Mouse (Mus musculus) left cerebral cortex, adult 18-20 months (tissue): ENCODE data around the gene Dpm3. TPM values are rescaled to one million over a fixed set of nuclear protein-coding genes. Genes with fewer than 3 reads are reported as not detected.

Experiments
- DNase-seq, 2 experiments: peaks; one replicate each; pipeline ENCODE4 v3.0.0; 2021 to 2022; ENCODE audit warnings: low spot score in 2 of 2, mixed read lengths in 1 of 2
- total RNA-seq, 2 experiments: library from RNA; stranded (reverse); gene quantifications; 2 replicates each; pipeline ENCODE4 v1.2.3; 2021

Dpm3 gene
- total RNA-seq, 2 experiments from 2014 or later, result 56.5 to 56.6 TPM

DNA sequence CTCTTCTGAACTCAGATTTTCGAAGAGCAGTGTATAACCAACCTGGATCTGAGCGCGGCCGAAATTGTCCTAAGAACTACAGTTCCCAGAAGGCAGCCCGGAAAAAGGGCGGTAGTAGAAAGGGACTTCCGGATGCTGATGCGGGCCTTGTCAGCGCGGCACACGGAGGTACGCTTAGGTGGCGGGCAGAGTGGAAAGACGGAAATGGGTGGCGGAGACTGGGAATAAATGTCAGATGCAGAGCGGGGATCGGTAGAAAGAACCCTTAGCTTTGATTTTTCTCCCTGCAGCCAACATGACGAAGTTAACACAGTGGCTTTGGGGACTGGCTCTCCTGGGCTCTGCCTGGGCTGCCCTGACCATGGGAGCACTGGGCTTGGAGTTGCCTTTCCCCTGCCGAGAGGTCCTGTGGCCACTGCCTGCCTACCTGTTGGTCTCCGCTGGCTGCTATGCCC, 7.3 kb downstream of the Dpm3 start:
- DNase-seq, result peak; percentile 71 to 84

DNA sequence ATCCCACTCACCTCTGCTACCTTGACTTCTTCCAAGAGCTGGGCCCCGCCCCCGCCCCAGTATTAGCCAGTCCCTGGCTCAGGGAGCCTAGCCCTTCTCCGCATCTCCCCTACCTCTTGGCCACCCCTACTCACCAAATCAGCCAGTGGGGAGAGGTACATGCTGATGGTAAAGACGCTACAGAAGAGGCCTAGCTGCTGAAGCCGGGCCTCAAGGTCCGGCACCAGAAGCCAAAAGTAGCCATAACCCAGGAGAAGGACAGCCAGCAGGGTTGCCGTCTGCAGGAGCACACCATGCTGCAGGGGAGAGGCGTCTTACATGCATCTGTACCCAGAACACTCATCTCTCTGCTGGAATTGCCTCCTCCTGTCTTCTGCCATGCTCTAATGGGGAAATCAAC, 9.8 kb downstream of the Dpm3 start:
- no peak for DNase-seq

DNA sequence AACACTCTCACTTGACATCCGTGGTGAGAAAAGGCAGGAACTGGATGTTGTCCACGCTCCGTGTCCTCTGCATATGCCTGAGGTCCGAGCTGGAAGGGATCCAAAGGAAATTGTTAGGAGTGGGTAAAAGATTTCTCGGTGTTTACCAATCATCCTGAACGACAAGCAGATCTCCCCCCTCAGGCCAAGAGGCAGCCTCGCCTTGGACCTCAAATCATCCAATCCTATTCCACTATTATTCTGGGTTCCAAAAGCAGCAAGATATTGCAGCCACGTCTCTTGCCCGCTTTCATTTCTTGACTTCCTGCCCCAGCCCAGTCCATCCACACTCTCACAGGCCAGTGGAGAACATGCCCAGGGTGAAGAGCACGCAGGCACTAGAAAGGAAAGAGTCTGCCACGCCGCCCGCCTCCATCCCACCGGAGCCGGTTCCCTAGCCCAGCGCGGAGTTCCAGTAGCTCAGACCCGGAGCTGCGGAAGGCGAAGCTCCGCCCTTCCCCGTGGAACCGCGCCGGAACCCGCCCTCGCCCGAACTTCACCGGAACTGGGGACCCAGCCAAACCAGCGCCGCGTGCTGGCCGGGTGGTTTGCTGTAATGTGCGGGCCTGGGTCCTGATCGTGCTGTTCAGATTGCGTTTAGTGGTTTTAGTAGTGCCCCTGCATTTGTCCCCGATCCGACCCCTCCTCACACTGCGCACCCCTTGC, 11.0 kb downstream of the Dpm3 start, which contains the start of gene Slc50a1:
Gene Slc50a1 (minus strand): TSS at position 520 of the 705 bp plus-strand sequence.
- DNase-seq, result peak; percentile 87 to 90

DNA sequence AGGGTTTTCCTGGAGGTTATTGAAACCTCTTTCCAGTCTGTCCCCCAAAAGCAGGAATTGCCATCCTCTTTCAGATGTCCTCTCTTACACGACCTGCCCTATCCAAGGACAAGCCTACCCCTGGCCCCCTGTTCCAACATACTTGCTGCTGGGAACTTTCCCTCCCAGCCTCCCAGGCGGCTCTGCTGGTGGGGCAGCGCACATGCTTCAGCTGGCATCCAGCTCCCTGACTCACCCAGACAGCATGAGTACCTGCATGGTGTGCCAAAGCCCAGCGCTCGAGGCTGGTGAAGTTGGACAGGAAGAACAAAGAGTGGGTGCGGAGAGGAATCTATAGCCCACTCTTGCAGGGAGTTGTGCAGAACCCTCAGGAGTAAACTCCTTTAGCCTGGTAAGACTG, 11.7 kb downstream of the Dpm3 start:
- DNase-seq, result peak; percentile 75 to 77

DNA sequence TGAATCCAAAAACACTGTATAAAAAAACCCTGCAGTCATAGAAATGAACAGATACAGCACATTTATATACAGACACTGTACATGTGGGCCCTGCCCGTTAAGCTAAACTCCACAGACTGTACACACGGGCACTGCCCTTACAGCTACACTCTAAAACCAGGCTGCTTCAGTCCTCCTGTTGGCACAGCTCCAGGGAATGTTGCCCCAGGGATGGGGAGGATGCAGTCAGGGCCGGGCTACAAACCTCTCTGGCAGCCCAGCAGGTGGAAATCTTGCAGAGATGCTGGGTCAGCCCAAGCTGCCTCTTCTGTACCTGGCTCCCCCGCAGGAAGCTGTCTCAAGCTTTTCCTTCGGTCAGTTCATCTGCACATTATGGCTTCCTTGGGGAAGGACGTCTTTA, 12.6 kb downstream of the Dpm3 start:
- DNase-seq, result no peak

DNA sequence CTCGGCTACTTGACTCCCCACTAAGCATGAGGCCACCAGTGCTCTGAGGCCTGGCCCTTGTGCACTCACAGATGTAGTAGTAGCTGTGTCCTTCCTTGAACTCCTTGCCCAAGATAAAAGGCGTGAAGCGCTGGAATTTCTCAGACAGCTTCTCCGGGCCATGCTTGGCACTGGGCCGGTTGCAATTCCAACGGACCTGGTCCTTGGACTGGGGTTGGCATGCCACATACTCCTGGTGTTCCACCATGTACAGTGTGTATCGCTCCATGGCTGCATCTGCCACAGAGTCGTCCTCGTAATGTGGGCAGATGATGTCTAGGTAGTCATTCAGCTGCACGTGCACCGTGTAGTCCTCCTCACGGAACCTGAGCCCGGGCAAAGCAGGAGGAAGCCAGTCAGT, 16.9 kb downstream of the Dpm3 start:
- DNase-seq, result no peak

DNA sequence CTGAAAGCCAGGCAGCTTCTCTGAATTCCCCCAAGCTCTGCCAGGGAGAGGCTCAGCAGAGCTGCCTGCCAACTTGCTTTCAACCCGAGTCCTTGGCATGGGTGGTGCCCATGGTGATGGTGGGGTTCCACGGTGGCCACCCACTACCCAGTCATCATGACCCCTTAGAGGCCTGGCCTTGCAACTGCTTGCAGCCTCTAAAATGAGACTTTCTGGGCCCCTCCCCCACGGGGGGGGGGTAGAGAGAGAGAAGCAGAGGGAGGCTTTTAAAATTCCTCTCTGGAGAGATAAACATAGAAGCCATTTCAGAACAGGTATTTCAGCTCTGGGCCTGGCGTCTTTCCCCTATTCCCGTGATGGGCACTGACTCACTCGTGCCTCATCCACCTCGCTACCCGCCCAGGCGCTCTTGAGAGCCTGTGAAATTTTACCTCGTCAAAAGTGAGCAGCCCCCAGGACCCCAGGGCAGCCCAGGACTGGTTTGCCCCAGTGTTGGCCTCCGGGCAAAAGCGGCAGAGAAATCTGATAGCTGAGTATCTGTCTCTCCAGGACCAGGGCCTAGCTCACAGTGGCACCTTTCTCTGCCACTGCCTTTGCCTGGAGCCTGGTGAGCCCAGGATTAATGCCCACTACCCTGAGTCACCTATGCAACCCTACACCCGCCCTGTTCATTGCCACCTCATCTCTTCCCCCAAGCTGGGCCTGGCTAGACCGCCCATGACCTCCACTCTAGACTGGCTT, 18.3 kb downstream of the Dpm3 start:
- peak in 1 of 2 experiments; percentile 42 for DNase-seq

DNA sequence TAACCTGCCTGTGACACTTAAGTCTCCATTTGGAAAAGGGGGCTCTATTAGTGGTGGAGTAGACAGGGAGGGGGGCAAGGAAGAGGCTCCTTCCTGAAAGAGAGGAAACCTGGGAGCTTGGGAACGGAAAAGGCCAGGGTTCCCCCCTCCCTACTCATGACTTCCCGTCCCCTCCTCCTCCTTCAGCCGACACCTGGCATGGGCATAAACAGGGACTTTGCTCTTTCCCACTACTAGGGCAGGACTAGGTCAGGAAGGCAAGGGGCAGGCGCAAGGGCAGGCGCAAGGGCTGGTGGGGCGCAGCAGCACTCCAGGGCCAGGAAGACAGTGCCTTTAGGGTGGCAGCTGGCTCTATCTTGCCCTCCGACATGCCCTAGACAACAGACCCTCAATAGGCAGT, 18.9 kb downstream of the Dpm3 start:
- DNase-seq, result no peak

DNA sequence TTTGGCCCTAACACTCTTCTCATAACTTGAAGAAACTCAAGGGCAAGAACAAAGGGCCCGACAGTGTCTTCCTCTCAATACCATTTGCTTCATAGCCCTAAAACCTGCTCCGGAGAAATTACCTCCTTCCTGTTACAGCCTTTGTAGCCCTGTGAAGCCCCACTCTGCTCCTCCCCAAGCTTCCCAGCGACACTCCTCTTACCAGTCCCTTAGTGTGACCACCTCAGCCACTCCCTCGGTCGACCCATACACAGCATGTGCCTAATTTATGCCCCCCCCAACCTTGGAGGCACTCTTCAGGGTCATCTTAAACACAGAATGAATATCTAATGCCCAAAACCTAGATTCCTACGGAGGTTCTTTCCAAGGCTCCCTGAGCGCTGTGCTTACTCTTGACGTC, 19.5 kb downstream of the Dpm3 start:
- no peak for DNase-seq

DNA sequence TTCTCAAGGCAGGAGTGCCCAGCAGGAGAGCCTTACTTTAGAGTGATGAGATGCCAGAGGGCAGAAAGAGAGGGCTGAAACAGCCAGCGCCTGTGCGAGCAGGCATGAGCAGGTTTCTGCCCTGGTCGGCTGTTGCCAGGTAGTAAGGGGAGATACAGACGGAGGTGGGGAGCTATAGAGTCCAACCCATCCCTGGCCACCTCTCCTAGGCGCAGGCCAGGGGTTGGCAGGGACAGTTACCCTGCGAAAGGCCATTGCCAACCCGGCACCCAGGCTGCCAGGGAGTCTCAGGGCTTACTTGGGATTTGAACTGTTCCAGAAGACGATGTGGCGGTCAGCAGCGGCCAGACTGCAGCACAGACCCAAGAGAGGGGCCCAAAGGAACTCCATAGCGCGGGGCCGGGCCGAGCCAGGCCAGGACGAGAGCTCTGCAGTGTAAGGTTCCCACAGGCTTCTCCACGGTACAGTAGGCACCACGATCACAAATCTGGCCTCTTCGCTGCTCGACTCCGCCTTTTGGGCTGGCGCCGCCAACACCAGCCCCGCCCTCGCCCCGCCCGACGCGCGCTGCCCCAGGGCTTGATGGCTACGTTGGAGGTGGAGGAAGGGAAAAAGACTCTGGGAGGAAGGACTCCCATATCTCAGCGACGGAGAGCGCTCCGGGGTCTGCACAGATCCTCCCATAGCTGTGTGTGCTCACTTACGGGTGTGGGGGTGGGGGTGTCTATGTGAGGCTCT, 20.2 kb downstream of the Dpm3 start:
- peak; percentile 79 to 83 for DNase-seq

DNA sequence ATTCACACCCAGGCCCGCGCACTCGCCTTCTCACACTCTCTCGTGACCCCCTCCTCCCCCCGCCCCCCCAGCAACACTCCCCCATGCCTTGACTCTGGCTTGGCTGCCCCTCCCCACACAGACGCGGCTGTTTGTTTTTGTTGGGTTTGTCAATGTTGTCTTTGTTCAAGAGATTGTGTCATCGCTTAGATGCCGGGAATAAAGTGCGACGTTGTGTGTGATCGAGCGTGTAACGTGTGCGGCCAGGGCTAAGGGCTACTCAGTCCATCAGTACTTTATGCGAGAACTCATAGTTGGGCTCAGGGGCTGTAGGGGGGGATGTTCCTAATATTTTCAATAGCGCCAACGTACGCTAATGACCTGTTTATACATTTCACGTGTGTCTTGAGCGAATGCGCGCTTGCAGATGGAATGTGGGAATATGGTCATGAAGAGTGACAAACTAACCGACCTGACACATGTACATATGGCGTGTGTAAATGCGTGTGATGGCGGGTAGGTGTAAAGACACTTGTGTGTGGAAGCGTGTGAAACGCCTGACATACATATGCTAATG, 21.0 kb downstream of the Dpm3 start:
- no peak for DNase-seq

DNA sequence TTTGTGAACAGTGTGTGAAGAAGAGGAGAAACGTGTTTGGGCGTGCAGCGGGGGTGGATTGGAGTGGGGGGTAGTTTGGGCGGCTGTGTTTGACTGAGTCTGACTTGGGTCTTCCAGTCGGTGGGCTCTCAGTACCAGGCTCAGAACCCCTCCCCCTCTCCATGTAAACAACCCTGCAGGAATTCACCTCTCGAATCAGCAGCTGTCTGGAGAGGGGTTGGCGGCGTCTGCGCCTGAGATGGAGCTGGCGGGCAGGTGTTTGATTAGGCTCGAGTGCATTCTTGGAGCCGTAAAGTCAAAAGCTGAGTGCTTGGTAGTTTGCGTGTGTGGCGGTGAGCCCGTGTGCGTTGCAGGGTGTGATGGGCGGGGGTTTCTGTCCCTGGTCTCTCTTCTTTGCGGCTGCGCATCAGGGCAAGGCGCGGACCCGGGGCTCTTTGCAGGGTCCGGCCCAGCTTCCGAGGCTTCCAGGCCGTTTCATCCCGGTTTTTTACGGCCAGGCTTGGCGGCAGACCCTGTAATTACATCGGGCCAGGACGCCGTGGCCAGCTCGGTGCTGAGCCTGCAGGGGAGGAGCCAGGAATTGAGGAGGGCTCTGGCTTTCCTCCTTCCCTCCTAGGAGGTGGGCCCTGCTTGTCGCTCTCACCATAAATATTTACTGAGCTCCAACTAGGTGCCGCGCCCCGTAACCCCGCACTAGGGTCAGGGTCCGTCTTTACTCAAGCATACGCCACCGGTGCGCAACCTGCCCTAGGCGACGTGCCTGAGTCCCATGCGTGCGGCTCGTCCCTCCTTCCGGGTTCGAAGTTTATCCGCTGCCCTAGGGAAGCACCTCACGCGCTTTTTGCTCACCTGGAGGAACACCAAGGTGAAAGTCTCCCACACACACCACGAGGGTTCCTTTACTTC, 21.7 kb downstream of the Dpm3 start, which contains the start of gene Efna1:
Gene Efna1 (minus strand): TSS at position 537 of the 906 bp plus-strand sequence.
- peak; percentile 32 to 38 for DNase-seq

DNA sequence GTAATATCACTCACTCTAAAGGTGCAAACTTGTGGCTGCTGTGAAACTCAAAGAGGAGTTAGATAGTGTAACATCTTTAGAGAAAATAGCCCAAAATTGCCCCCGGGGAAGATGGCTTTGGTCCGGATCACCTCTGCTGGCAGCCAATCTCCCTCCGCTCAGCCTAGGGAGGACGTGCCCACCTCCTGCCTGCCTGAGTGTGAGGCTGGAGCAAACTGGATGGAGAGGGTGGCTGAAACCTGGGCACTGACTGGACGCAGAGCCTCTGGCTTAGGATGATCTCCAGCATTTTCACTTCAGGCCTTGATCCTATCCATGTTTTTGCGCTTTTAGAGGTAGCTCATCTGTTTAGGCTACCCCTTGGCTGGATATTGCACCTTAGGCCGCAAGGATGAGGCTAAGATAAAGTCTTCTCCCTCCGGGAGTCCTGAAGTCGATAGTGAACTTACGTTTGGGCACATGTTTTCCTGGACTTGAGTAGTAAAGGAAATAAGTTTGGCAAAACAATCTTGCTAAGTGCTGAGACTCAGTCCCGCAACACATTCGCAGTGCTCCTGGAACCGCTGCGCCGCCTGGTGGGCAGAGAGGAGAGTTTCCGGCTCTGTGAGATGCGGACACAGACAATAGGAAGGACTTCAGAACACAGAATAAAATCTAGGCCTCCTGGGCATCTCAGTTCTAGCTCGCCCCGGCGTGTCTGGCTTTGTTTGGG, 22.6 kb downstream of the Dpm3 start:
- DNase-seq, result peak; percentile 88 to 91

DNA sequence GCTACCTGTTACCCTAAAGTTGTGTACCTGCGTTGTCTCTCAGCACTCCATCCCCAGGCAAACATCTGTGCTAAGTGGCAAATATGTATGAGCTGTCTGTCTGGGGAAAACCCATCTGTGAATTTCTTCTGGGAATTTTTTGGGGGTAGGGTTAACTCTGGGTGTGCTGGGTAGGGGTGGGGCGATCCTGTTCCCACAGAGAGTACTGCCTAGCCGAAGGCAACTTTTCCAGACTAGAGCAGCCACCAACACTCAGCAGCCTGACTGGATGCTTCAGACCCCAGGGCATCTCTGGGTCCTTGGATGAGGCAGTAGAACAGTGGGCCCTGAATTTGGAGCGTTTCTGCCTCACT, 23.1 kb downstream of the Dpm3 start:
- DNase-seq, result no peak

DNA sequence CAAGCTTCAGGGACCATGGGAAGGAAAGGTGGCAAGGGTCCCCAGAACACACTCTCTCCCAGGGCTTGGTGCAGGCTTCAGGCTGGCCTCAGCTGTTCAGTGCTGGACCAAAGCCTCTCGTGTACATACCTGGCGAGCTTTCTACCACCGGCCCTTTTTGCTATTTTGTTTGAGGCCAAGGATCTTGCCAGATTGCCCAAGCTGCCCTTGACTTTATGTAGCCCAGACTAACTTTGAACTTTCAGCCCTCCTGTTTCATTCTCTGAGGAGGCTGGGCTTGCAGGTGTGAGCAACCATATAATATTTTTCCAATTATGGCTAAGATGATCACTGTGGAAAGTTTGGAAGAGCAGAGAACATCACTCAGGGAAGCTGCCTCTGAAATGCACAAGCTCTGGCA, 25.1 kb downstream of the Dpm3 start:
- no peak for DNase-seq

DNA sequence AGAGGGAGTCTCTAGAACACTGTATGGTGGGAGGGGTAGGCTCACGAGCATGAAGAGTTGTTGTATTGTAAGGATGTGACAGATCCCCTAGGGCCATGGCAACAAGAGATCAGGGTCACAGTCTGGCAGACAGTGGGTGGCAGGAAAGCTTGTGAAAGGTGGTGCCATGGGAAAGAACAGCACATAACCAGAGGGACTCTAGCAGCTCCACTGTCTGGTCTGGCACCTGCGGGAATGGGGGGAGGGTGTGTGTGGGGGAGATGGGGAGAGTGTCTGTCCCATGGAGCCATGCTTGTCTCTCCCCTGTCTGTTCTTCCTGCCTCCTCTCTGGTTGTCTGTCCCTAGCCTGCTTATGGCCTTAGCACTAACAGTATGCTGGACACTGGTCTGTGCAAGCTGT, 26.4 kb downstream of the Dpm3 start:
- no peak for DNase-seq

DNA sequence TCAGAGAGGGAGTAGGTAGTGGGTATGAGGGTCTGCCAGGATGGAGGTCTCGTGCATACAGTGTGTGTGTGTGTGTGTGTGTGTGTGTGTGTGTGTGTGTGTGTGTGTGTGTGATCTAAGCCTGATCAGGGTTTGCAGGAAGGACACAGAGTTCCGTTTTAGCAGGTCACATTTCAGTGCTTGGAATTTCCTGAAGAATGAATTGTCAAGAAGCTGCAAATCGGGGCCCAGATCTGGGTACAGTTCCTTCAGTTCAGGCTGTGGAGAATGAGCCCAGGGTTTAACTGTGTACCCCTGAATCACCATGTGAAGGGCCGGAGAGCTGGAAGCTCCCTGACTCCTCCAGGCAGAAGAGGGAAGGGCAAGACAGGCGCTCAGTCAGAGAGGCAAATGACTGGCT, 28.1 kb downstream of the Dpm3 start:
- no peak for DNase-seq

DNA sequence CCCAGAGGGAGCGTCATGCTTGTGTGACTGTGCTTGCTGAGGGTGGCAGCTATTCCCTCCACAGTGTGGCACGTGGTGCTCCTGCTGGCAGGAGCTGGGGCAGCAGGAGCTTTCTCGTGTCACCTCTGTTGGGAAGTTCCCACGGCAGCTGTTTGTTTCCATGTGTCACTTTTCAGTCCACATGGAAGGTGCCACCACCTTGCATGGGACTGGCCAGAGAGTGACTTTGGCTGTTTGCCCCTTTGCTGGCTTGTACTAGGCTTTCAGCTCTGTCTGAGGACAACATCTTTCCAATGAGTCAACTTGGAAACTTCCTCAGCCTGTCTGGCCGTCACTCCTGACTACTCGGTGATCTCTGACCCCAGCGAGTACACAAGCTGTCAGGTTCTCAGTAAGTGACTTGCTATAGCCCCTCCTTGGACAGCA, 29.4 kb downstream of the Dpm3 start:
- DNase-seq, result no peak

DNA sequence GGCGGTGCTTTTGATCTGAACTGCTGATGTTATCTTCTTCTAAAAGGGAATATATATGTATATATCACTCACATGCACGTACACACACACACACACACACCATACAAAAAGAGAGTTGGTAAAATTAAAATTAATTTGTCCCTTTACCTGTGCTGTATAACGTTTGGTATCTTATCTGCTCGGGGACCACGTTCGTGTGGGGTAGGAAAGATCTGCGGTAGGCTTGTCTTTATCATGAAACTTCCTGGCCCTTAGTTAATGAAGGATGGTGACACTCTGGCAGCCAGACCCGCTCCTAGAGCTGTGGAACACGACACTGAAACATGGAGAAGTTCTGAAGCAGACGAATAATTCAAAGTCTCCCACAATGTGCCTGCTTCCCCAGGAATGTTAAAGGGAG, 32.7 kb downstream of the Dpm3 start:
- no peak for DNase-seq

DNA sequence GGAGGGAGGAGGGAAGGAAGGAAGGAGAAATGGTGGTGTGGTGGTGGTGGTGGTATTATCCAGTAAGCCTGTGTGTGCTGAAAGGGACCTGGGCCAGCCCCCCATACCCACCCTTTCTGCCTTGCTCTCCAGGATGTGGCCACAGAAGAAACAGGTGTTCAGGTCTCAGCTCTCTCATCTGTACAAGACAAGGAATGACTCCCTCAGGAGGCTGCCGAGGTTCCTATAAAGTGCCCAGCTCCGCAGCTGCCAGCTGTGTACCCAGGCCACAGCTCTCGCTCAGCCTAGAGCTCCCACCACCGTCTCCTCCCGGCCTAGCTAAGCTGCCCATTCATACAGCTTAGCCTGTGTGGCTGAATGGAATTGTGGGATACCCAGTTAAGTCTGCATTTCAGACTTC, 33.1 kb downstream of the Dpm3 start:
- DNase-seq, result no peak
